Mouse (Mus musculus): ENCODE measurements around the gene Lbx1. TPM values are rescaled to one million over a fixed set of nuclear protein-coding genes. Genes with fewer than 3 reads are reported as not detected.

Gene Lbx1
- 10.9 and 16.9 TPM in 2 replicates for polyA plus RNA-seq (2015; fragmentation: Nextera tagmentation; extraction: Ambion mirVana)

DNA sequence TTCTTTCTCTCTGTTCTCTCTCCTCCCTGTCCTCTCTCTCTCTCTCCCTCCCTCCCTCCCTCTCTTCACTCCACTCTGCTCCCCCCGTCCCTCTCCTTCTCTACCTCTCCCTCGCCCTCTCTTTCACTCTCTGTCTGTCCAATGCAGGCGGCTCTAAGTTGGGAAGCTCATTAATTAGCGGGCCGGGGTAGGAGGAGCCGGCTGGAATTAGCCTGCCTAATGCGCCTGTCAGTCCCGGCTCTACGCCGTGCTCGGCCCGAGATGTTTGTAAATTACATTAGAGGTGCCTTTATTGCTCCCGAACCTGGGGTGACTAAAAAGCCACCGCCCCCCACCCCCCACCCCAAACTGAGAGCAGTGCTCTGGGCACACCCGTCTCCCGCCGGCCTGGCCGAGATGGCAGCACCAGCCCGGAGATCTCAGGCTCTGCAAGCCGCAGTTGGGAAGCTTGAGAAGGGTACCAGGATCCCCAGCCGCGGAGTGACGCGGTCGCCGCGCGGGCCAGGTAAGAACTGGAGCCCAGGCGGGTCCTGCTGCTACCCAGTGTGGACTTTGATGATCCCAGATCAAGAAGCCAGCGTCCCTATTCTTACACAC lies at the start of gene Lbx1:
Gene Lbx1, minus strand, starts transcription at position 47 of the 597 bp plus-strand sequence.
- H3K9me3 ChIP-seq (replicated peaks) = no peaks in the 10 kb centered on the region
- peak within 1 kb of the TSS; percentile 66 for H3K4me2 ChIP-seq
- ATAC-seq (ENCODE audit: low FRiP score) = peak; percentile 80
- H3K9ac ChIP-seq (replicated peaks) = peak within 1 kb of the TSS; percentile 72
- peaks cover 56% of the 10 kb centered on the region for H3K4me1 ChIP-seq
- under 1% methylated on average over 29 of the region's 30 CpGs for WGBS
- H3K4me3 ChIP-seq (replicated peaks) = peak within 1 kb of the TSS; percentile 57
- H3K27ac ChIP-seq (replicated peaks) = peak within 1 kb of the TSS; percentile 96
- H3K27me3 ChIP-seq (replicated peaks) = peaks cover 53% of the 10 kb centered on the region
- no peaks in the 10 kb centered on the region for H3K36me3 ChIP-seq

DNA sequence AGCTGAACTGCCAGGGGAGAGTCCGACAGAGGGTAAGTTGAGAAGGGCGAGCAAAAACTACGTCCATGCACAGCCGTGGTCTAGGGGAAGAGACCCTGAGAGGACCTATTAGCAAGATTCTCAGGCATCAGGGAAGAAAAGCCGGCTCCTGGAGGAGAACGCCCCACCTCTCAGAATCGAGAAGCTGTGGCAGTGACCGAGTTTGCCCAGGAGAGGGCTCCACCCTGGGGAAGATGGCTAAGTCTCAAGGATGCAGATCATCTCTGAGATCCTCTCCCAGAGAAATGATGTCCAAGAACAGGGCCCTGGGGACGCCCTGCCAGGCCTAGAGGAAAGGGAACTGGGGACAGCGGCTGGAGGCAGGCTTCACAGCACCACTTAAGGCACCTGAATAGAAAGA lies 47.7 kb upstream of the Lbx1 start:
- H3K27ac ChIP-seq (replicated peaks) = no peak overlapping the region
- H3K4me3 ChIP-seq (replicated peaks) = no peak overlapping the region
- no peak overlapping the region for H3K9ac ChIP-seq (replicated peaks)
- H3K9me3 ChIP-seq (replicated peaks) = no peaks in the 10 kb centered on the region
- peak; percentile 50; the same call in 1 of the 2 replicates for ATAC-seq (ENCODE audit: low FRiP score)
- H3K4me1 ChIP-seq = peaks cover 9% of the 10 kb centered on the region
- no peaks in the 10 kb centered on the region for H3K36me3 ChIP-seq
- H3K4me2 ChIP-seq = peak overlapping the region; percentile 17; the same call in 1 of the 2 replicates
- WGBS = 5% methylated on average over 10 of the region's 10 CpGs
- H3K27me3 ChIP-seq (replicated peaks) = no peaks in the 10 kb centered on the region

DNA sequence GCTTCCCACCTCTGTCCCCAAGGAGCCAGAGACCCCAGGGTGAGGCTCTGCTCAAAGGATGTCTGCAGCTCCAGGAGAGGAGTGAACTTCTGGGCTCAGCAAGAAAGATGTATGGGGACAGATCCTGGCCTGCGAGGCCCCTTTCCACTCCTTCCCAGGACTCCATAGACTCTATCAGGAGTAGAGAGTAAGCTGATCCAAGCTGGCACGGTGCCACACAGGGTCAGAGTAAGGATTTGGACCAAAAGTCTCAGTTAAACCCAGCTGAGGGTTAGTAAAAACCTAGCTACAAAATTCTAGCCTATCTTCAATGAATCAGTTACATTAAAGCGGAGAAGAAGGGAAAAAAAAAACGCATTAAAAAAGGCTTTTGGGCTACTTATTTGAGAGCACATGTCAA lies 40.6 kb upstream of the Lbx1 start:
- 66% methylated on average over 4 of the region's 4 CpGs for WGBS
- Histone ChIP-seq H3K36me3 (no peaks in the 10 kb centered on the region), H3K4me3 (replicated peaks) (no peak overlapping the region), H3K4me1 (peaks cover 4% of the 10 kb centered on the region; the same call in 1 of the 2 replicates), H3K9me3 (replicated peaks) (no peaks in the 10 kb centered on the region), H3K27me3 (replicated peaks) (no peaks in the 10 kb centered on the region), H3K9ac (replicated peaks) (no peak overlapping the region), H3K27ac (replicated peaks) (no peak overlapping the region), H3K4me2 (no peak overlapping the region)
- no peak for ATAC-seq (ENCODE audit: low FRiP score)

DNA sequence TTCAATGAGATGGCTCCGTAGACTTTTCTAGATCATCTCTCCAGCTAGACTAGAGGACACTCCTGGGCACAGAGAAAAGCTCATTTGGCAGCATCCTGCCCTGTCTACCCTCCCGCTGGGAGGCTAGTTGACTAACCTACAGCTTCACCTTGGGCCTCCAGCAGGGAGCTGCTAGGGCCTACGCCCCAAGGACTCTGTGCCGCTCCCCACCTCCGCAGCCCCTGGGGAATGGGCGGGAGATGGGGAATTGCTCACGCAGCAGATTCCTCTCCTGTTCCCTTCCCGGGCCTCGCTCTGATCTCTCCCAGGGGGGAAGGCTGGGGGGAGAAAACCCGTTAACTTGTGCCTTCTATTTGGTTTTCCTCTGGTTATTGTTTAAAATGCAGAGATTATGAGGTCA lies 36.4 kb upstream of the Lbx1 start:
- H3K27me3 ChIP-seq (replicated peaks) = peaks cover 3% of the 10 kb centered on the region; the same call in 1 of the 2 replicates
- peaks cover 8% of the 10 kb centered on the region for H3K4me1 ChIP-seq
- WGBS = 29% methylated on average over 10 of the region's 10 CpGs
- no peak overlapping the region for H3K4me3 ChIP-seq (replicated peaks)
- no peaks in the 10 kb centered on the region for H3K36me3 ChIP-seq
- no peaks in the 10 kb centered on the region for H3K9me3 ChIP-seq (replicated peaks)
- H3K4me2 ChIP-seq = no peak overlapping the region
- H3K9ac ChIP-seq (replicated peaks) = no peak overlapping the region
- ATAC-seq (ENCODE audit: low FRiP score) = no peak
- no peak overlapping the region for H3K27ac ChIP-seq (replicated peaks)

DNA sequence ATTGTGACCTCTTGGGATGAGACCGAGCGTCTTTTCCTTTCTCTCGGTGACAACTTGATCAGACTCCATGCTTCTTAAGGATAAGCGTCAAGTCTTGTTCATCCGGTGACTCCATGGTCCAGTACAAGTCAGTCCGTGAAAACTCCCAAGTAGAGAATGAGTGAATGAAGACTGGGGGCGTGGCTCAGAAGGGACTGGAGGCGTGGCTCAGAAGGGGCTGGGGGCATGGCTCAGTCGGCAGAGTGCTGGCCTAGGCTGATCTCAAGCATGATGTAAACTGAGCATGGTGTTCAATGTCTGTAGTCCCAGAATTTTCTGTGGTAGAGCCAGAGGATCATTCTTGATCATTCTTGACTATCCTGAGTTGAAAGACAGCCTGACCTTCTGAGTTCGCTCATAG lies 27.4 kb upstream of the Lbx1 start:
- WGBS = 72% methylated on average over 10 of the region's 10 CpGs
- H3K9me3 ChIP-seq (replicated peaks) = no peaks in the 10 kb centered on the region
- no peak overlapping the region for H3K4me2 ChIP-seq
- H3K4me3 ChIP-seq (replicated peaks) = no peak overlapping the region
- no peak overlapping the region for H3K27ac ChIP-seq (replicated peaks)
- H3K4me1 ChIP-seq = no peaks in the 10 kb centered on the region
- no peaks in the 10 kb centered on the region for H3K36me3 ChIP-seq
- no peak overlapping the region for H3K9ac ChIP-seq (replicated peaks)
- no peak for ATAC-seq (ENCODE audit: low FRiP score)
- H3K27me3 ChIP-seq (replicated peaks) = 0 out of 2 replicates have a peak, but pooled peaks cover 7% of the 10 kb centered on the region

DNA sequence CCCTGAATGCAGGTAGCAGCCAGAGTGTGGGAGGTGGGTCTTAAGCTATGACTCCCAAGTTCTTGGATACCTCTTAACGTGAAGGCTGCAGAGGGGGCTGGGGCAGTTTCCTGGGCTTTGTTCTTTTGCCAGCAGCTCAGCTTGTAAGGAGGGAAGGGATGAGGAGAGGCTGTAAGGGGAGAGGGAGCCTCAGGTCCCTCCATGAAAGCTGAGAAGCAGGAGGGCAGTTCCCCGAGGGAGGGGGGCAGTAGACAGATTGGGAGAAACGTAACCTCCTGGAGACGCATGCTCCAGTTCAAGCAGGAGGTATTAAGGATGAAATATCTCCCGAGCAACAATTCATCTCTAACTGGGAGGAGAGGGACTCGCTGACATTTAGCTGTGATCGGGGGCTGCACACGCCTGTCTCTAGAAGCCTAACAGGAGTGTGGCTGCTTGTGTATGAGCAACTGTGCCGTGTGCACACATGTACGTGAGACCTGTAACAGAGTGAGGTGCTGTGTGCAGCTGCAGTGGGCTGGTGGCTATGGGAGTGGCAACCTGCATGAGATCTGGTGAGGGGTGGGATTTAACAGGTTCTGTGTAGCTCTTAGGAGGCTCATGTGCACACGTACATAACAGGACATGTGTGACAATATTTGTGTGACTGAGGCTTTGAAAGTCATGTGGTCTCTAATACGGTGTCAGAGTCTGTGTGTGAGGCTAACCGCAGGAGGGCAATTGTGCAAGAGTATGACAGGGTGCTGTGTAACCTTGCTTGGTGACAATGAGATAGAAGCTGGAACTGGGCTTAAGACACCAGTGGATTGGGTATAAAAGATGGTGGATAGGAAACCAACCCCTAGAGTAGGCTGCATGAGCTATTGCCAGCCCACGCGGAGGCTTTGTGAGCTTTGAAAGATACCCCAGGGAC lies 22.1 kb upstream of the Lbx1 start:
- Histone ChIP-seq H3K9ac (replicated peaks) (no peak overlapping the region; the same call in 1 of the 2 replicates), H3K27me3 (replicated peaks) (0 out of 2 replicates have a peak, but pooled peaks cover 7% of the 10 kb centered on the region), H3K36me3 (no peaks in the 10 kb centered on the region), H3K4me2 (peak overlapping the region; percentile 22), H3K4me3 (replicated peaks) (no peak overlapping the region), H3K4me1 (peaks cover 8% of the 10 kb centered on the region), H3K27ac (replicated peaks) (no peak overlapping the region), H3K9me3 (replicated peaks) (no peaks in the 10 kb centered on the region)
- WGBS = 39% methylated on average over 15 of the region's 15 CpGs
- ATAC-seq (ENCODE audit: low FRiP score) = no peak

DNA sequence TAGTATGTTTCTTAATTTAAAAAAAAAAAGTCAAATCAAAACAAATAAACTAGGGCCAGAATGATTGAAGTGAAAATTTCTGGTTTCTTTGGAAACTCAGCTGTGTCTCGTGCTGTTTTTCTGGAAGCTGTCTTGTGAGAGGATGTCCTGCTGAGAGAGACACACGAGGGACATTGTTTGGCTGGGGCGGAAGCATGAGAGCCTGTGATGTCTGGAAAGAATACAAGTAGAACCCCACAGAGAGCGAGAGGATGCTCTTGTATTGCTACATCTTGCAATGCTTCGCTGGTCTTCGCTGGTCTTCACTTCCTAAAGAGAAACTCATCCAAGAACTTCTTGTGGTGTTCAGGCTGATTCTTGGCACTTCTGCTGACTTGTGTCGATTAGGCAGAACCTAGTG lies 19.2 kb upstream of the Lbx1 start:
- 58% methylated on average over 7 of the region's 7 CpGs for WGBS
- Histone ChIP-seq H3K9me3 (replicated peaks) (no peaks in the 10 kb centered on the region), H3K36me3 (no peaks in the 10 kb centered on the region), H3K4me2 (no peak overlapping the region), H3K4me3 (replicated peaks) (no peak overlapping the region), H3K27ac (replicated peaks) (no peak overlapping the region), H3K27me3 (replicated peaks) (peaks cover 12% of the 10 kb centered on the region; the same call in 1 of the 2 replicates), H3K9ac (replicated peaks) (no peak overlapping the region), H3K4me1 (peaks cover 8% of the 10 kb centered on the region)
- no peak for ATAC-seq (ENCODE audit: low FRiP score)

DNA sequence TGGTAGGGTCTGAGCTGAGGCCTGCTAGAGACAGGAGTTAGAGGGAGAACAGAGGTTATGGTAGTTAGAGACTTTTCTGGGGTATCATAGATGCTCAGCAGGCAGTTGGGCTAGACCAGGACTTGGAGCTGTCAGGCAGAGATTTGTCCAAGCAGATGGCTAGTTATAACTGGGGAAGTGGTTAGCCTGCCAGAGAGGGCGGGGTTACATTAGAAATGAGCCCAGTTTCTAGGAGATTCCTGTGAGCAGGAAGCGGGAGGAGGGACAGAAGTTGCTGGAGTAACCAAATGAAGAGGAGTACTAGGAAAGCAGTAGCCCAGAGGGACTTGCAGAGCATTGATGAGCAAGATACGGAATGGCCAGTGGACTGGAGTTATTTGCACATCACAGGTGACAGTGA lies 16.8 kb upstream of the Lbx1 start:
- Histone ChIP-seq H3K9ac (replicated peaks) (no peak overlapping the region), H3K27me3 (replicated peaks) (peaks cover 6% of the 10 kb centered on the region; the same call in 1 of the 2 replicates), H3K9me3 (replicated peaks) (no peaks in the 10 kb centered on the region), H3K4me2 (no peak overlapping the region), H3K4me3 (replicated peaks) (no peak overlapping the region), H3K27ac (replicated peaks) (no peak overlapping the region), H3K36me3 (no peaks in the 10 kb centered on the region), H3K4me1 (peaks cover 3% of the 10 kb centered on the region)
- ATAC-seq (ENCODE audit: low FRiP score) = no peak
- 69% methylated on average over 3 of the region's 3 CpGs for WGBS

DNA sequence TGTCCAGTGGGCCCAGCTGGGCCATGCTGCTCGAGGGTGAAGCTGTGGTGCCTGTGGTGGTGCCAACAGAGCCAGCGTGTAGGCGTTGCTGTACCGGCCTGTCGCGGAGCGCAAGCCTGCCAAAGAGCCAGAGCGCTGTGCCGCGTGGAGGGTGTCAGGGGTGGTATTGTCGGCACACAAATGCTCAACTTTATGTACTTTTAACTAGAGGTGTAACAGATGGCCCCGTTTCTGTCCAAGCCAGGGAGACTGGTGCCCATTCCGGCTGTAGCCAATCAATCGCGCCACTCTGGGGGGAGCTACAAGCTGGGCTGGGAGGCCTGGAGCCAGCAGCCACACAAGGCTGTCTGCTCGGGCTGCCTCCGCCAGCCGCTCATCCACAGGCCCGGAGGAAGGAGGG lies 13.1 kb upstream of the Lbx1 start:
- Histone ChIP-seq H3K27me3 (replicated peaks) (peaks cover 24% of the 10 kb centered on the region), H3K4me2 (no peak overlapping the region), H3K9ac (replicated peaks) (no peak overlapping the region), H3K36me3 (no peaks in the 10 kb centered on the region), H3K27ac (replicated peaks) (no peak overlapping the region), H3K9me3 (replicated peaks) (no peaks in the 10 kb centered on the region), H3K4me3 (replicated peaks) (no peak overlapping the region), H3K4me1 (0 out of 2 replicates have a peak, but pooled peaks cover 4% of the 10 kb centered on the region)
- WGBS = 61% methylated on average over 19 of the region's 19 CpGs
- peak; percentile 11; the same call in 1 of the 2 replicates for ATAC-seq (ENCODE audit: low FRiP score)

DNA sequence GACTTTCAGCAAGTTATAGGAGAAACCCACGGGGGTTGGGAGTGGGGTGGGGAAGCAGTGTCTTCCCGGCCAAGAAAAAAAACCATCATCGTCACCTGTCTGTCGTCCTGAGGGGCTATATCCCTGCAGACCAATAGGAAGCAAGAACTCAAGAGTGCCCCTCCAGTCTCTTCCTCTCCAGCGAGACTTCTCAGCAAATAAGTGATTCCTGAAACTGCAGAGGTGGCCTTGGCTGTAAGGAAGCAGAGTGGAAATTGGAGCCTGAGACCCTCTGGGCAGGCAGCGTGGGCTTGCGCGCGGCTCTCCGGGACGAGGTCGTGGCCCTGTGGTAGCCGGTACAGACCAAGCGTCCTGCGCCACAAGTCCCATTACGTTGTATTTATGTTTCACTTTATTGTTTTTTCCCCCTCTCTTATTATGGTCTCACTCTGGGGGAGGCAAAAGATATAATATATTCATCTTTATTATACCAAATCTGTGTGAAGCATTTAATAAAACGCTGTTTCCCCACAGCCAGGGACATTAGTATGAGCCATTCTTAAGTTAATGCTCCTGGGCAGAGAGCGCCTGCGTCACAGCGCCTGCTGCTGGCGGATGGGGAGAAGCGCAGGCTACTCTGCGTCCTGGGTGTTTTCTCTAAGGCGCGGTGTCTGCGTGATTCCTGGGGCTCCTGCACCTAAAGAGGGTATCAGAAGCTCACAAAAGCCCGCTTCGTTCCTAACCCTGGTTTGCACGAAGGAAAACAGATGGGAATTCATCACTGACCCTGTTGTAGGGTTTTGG lies 8.5 kb upstream of the Lbx1 start:
- no peak for ATAC-seq (ENCODE audit: low FRiP score)
- no peak overlapping the region for H3K4me3 ChIP-seq (replicated peaks)
- peaks cover 56% of the 10 kb centered on the region for H3K27me3 ChIP-seq (replicated peaks)
- H3K36me3 ChIP-seq = no peaks in the 10 kb centered on the region
- H3K4me1 ChIP-seq = peaks cover 36% of the 10 kb centered on the region
- H3K9ac ChIP-seq (replicated peaks) = no peak overlapping the region
- H3K27ac ChIP-seq (replicated peaks) = no peak overlapping the region
- no peaks in the 10 kb centered on the region for H3K9me3 ChIP-seq (replicated peaks)
- peak overlapping the region; percentile 2 for H3K4me2 ChIP-seq
- 5% methylated on average over 29 of the region's 29 CpGs for WGBS

DNA sequence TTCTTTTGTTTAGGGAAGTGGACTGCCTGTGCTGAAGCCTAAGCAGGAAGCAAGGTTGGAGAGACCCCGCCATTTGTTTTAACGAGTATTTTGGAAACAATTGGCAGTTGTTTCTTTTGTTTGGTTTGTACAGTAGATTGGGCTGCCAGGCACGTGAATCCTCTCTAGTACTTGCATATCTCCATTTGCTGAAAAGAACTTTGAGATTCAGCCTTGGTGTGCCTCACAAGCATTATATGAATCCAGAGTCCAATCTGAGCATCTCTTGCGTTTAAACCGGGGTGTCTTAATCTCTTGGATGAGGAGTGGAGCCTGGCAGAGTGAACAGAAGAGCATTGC lies 7.6 kb upstream of the Lbx1 start:
- no peaks in the 10 kb centered on the region for H3K9me3 ChIP-seq (replicated peaks)
- no peak overlapping the region for H3K27ac ChIP-seq (replicated peaks)
- H3K4me1 ChIP-seq = peaks cover 41% of the 10 kb centered on the region
- peak overlapping the region; percentile 42; the same call in 1 of the 2 replicates for H3K4me2 ChIP-seq
- no peak for ATAC-seq (ENCODE audit: low FRiP score)
- no peaks in the 10 kb centered on the region for H3K36me3 ChIP-seq
- peaks cover 65% of the 10 kb centered on the region for H3K27me3 ChIP-seq (replicated peaks)
- WGBS = 5% methylated on average over 5 of the region's 5 CpGs
- H3K9ac ChIP-seq (replicated peaks) = no peak overlapping the region
- no peak overlapping the region; the same call in 1 of the 2 replicates for H3K4me3 ChIP-seq (replicated peaks)
